Mouse (Mus musculus): Measurements from ENCODE around the gene Rusc1.
A peak's percentile ranks its signal among the peaks of the same experiment; 100 is the strongest.
"Not testable (repeated sequence)": the region's sequence is repeated elsewhere in the genome, so short reads cannot be mapped to it uniquely, and the experiment has no call there.

The Rusc1 gene

DNA sequence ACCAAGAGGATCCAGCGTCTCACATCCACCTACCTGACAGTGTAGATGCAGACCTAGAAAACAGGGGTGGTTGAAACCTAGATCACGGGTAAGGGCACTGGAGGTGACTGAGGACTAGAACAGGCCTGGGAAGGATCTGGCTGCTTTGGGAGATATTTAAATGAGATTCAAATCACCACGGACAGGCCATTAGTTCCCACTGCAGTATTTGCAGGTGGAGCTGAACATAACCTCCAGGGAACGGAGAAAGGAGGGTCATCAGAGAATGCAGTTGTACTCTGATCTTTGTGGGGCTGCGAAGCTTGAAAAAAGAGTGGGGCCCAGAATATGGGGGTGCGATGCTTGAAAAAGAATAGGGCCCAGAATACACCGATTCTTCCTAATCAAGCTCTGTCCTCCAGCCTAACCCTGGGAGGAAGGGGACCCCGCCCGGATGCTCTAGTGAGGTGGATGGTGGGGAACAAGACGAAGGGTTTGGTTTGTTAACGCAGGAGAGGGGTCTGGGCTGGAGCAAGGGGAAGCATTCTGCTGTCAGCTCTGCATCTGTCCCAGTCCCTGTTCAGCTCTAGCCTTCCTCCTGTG is 511 bp downstream of the Rusc1 start:
- no peak for DNase-seq (ENCODE audit: low read depth, low spot score)

DNA sequence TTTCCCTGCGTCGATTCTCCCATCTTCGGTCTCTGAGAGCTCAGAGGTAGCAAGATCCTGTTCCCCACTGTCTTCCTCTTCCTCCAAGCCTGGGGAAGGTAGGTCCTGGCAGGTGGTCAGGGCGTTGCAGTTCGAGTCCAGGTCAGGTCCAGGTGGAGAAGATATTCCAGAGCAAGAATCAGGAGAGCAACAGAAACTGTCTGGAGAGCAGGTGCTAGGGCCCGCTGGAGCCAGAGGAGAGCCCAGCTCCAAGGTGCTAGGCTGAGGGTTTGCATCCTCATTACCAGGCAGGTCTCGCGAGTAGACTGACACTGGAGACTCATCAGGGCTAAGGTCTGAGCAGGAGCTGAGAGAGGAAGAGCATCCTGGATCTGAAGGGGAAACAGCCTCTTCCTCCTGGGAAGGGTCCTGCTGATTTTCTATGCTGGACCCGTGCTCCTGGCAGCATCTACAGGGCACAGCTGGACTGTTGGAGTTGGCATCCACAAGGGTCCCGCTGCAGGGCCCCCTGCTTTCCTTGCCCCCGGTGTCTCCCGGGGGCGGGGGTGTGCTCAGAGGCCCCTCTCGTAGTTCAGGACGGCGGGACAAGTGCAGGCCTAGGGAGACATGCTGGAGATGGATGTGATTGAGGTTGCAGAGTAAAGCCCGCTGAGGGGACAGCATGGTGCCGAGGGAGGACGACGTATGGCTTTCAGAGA is 1.2 kb downstream of the Rusc1 start:
- no peak for DNase-seq (ENCODE audit: low read depth, low spot score)

- DNase-seq (ENCODE audit: low read depth, low spot score), result peak; percentile 86
Measured at GRCm38 (mm10) chr3:89090694-89091655, 2.1 kb downstream of the Rusc1 start.

GRCm38 (mm10) chr3:89089882-89090591 is 3.1 kb downstream of the Rusc1 start:
- DNase-seq (ENCODE audit: low read depth, low spot score), result peak; percentile 93

DNA sequence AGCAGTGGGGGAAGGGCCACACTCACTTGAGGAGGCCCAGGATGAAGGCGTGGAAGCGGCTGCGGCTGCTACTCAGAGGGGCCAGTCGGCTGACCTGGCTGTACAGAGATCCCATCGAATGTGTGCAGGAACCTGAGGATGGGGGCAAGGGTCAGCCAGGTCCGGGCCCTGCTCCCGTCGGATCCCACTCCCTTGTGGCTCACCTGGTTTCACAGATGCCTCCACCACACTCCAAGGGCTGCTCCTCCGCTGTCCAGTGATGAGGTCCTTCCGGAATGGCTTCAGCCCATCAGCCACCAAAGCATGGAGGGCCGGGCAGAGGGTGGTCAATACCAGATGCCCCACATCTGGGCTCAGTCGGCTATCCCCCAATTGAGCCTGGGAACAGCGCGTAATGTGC is 4.1 kb downstream of the Rusc1 start:
- DNase-seq (ENCODE audit: low read depth, low spot score), result peak; percentile 14

DNA sequence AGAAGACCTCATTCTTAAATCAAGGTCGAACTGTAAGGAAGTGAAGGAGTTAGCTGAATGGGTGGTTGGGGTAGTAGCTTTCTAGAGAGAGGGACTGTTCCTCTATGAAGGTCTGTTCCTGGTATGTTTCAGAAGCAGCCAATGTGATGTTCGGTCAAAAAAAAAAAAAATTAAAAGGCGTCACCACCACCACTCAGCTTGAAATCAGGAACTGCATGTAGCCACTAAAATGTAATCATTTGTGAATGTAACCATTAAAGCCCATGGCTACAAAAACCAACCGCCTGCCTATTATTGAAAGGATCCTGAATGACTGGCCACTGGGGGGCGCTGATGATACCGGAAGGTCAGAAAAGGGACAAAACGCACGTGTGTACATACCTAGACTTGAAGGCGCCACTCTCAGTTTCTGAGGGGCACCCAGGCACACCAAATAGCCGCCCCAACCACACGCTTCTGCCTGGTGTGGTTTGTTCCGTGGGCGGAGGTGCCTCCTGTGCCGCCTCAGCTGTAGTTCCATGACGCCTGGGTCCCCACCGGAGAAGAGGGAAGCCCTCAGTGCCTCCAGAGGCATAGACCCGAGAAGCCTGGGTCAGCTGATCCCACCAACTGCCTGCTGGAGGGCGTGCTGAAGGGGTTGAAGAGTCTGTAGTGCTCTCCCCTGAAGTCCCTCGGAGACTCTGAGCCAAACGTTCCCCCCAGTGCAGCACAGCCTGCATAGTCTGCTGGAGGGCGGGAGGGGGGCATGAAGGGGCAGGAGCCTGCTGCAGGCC is 5.6 kb downstream of the Rusc1 start:
- peak; percentile 86 for DNase-seq (ENCODE audit: low read depth, low spot score)

GRCm38 (mm10) chr3:89084654-89085190 is 8.4 kb downstream of the Rusc1 start:
- DNase-seq (ENCODE audit: low read depth, low spot score), result no peak

DNA sequence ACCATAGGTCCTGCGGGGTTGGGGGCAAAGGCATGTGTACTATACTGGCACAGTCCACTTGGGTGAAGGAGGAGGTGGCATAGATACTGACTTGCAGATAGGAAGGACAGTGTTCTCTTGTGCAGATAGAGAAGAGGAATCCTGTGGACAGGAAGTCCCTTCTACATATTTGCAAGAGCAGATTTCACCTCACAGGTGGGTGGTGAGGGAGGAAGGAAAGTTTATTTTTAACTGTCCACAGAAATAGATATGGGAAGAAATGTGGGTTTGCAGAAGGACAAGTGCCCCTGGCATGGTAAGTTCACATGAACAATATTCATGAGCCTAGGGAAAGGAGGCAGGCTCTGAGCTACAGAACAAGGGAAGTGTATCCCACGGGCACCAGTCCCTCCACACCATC is 9.0 kb downstream of the Rusc1 start:
- DNase-seq (ENCODE audit: low read depth, low spot score), result no peak

DNA sequence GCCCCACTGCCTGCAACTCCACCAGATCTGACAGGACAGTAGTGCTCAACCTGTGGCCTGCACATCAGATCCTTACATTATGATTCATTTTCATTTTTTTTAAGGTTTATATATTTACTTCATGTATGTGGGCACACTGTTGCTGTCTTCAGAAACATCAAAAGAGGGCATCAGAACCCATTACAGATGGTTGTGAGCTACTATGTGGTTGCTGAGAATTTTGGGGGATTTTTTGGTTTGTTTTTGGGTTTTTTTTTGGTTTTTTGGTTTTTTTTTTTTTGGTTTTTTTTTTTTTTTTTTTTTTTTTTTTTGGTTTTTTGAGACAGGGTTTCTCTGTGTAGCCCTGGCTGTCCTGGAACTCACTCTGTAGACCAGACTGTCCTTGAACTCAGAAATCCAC is 10.8 kb downstream of the Rusc1 start:
- not testable (repeated sequence) for DNase-seq (ENCODE audit: low read depth, low spot score)

DNA sequence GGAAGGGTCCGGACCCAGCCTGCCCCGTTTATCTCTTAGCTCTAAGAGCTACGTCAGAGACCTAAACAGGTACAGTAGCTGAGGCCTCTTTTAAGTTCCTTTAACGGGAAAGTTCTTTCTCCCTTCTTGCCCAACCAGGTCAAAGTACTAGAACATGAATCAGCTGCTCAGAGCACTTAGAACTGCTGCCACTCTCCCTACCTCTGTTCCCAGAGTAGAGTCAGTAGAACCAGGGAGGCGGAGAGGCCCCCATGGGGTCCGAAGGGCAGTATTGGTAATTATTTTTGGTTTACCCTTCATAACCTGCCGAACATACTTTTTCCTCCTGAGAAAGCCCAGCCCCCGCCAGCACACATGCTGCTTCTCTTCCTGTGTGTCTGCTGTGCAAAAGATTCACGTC is 15.7 kb downstream of the Rusc1 start:
- no peak for DNase-seq (ENCODE audit: low read depth, low spot score)

DNA sequence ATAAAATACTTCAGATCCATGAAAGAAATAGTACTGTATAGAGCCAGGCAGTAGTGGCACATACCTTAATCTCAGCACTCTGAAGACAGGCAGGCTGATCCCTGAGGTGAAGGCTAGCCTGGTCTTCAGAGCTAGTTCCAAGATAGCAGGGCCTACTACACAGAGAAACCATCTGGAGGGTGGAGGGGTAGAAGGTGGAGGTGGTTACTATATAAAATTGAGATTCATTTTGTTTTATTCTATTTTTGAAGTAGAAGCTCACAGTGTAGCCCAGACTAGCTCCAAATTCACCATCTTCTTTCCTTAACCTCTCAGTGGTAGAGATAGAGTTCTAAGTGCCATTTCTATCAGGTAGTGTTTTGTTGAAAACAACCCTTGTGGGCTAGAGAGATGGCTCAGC is 25.8 kb downstream of the Rusc1 start:
- DNase-seq (ENCODE audit: low read depth, low spot score), result no peak

GRCm38 (mm10) chr3:89061696-89062095 is 31.4 kb downstream of the Rusc1 start:
- DNase-seq (ENCODE audit: low read depth, low spot score), result no peak

DNA sequence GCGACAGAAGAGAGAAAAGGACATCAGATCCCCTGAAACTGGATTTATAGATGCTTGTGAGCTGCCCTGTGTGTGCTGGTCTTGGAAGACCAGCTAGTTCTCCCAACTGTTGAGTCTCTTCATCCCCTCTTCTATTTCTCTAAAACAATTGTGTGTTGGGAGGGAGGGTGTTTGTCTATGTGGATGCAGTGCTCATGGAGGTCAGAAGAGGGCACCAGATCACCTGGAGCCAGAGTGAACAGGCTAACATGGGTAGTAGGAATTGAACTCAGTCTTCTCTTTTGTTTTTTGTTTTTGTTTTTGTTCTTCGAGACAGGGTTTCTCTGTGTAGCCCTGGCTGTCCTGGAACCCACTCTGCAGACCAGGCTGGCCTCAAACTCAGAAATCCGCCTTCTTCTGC is 34.3 kb downstream of the Rusc1 start:
- peak; percentile 47 for DNase-seq (ENCODE audit: low read depth, low spot score)

GRCm38 (mm10) chr3:89058361-89058760 is 34.8 kb downstream of the Rusc1 start:
- no peak for DNase-seq (ENCODE audit: low read depth, low spot score)

DNA sequence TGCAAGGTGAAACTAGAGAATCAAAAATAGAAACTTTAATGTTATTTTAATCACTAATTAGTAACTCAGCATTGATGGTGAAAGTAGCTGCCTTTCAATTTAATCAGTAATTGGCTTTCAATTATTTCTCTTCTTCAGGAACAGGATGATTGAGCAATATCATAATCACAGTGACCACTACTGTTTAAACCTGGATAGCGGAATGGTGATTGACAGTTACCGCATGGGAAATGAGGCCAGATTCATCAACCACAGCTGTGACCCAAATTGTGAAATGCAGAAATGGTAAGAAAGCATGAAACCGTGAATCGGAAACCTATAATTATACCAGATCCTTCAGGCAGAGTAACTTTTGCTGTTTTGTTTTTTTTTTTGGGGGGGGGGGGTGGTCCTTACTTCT is 49.8 kb downstream of the Rusc1 start:
- no peak for DNase-seq (ENCODE audit: low read depth, low spot score)

Measured in CD4-positive helper T cell, adult 2 months (primary cell).